Mouse (Mus musculus): ENCODE measurements at regions not wholly inside any gene's neighbourhood (a gene's known extent, or its start where the extent isn't known, plus 50 kb on each side); places are given as distances from the start of the nearest gene placed in this dataset.

DNA sequence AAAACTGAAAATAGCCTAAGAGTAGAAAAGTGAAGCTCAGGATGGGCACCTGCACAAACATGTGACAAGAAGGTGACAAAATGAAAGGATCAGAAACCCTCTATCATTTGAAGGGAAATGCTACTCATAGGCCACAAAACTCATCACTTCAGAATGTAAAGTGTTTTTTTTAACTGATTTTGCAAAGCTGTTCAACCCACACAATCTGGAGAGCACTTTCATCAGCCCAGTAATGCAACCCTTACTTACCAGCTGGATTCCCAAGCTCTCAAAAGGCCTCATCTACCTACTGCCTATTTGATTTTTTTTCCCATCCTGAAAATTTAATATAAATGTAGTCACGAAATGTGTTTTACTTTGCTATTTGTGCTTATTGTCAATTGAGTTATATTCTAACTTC lies 110.4 kb upstream of the Ppp1r12a start:
- no peaks in the 10 kb centered on the region for H3K27me3 ChIP-seq (ENCODE audit: control insufficient read depth, insufficient read depth, low read length)
- H3K27ac ChIP-seq (ENCODE audit: low read length), result no peak overlapping the region
- ATAC-seq (replicated peaks; ENCODE audit: extremely low read depth, insufficient read depth, low FRiP score), result no peak
- H3K4me2 ChIP-seq (ENCODE audit: low read depth, low read length), result no peak overlapping the region
- H3K4me1 ChIP-seq (ENCODE audit: control insufficient read depth, insufficient read depth, low read length), result no peaks in the 10 kb centered on the region
- 92% methylated on average over 1 of the region's 1 CpGs for WGBS
- H3K9me3 ChIP-seq (replicated peaks; ENCODE audit: control insufficient read depth, low read length), result no peaks in the 10 kb centered on the region
- no peak overlapping the region for H3K4me3 ChIP-seq (ENCODE audit: low read length)
- no peak overlapping the region for H3K9ac ChIP-seq (ENCODE audit: low read length)
- no peaks in the 10 kb centered on the region for H3K36me3 ChIP-seq (ENCODE audit: control insufficient read depth, insufficient read depth)

DNA sequence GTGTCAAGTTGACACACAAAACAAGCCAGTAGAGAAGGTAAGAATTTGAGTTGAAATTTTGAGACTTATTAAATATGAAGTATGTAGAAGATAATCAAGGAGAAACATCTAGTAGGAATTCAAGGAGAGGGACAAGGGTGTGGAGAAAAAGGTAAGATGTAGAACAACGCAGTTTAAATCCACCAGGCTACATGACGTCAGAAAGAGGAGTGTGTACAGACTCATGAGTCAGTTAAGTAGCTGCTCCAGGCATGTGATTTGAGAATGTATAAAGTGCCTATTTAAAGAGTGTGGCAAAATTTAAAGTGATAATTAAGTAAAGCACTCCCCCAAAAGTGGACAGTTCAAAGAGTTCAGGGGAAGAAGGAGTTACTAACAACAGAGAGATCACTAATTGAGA lies 113.6 kb upstream of the Ppp1r12a start:
- Histone ChIP-seq H3K9ac (ENCODE audit: low read length) (no peak overlapping the region), H3K4me2 (ENCODE audit: low read depth, low read length) (no peak overlapping the region), H3K36me3 (ENCODE audit: control insufficient read depth, insufficient read depth) (no peaks in the 10 kb centered on the region), H3K4me1 (ENCODE audit: control insufficient read depth, insufficient read depth, low read length) (peaks cover 3% of the 10 kb centered on the region; the same call in 1 of the 2 replicates), H3K27me3 (ENCODE audit: control insufficient read depth, insufficient read depth, low read length) (no peaks in the 10 kb centered on the region), H3K27ac (ENCODE audit: low read length) (no peak overlapping the region), H3K4me3 (ENCODE audit: low read length) (no peak overlapping the region), H3K9me3 (replicated peaks; ENCODE audit: control insufficient read depth, low read length) (no peaks in the 10 kb centered on the region)
- no peak for ATAC-seq (replicated peaks; ENCODE audit: extremely low read depth, insufficient read depth, low FRiP score)
- 72% methylated on average over 2 of the region's 2 CpGs for WGBS

GRCm38 (mm10) chr10:108043519-108043918 lies 118.5 kb upstream of the Ppp1r12a start:
- no peak for ATAC-seq (replicated peaks; ENCODE audit: extremely low read depth, insufficient read depth, low FRiP score)
- Histone ChIP-seq H3K27ac (ENCODE audit: low read length) (no peak overlapping the region), H3K4me3 (ENCODE audit: low read length) (no peak overlapping the region), H3K36me3 (ENCODE audit: control insufficient read depth, insufficient read depth) (no peaks in the 10 kb centered on the region), H3K9ac (ENCODE audit: low read length) (no peak overlapping the region), H3K4me1 (ENCODE audit: control insufficient read depth, insufficient read depth, low read length) (peaks cover 6% of the 10 kb centered on the region), H3K4me2 (ENCODE audit: low read depth, low read length) (no peak overlapping the region), H3K9me3 (replicated peaks; ENCODE audit: control insufficient read depth, low read length) (no peaks in the 10 kb centered on the region), H3K27me3 (ENCODE audit: control insufficient read depth, insufficient read depth, low read length) (no peaks in the 10 kb centered on the region)
- 44% methylated on average over 2 of the region's 2 CpGs for WGBS

DNA sequence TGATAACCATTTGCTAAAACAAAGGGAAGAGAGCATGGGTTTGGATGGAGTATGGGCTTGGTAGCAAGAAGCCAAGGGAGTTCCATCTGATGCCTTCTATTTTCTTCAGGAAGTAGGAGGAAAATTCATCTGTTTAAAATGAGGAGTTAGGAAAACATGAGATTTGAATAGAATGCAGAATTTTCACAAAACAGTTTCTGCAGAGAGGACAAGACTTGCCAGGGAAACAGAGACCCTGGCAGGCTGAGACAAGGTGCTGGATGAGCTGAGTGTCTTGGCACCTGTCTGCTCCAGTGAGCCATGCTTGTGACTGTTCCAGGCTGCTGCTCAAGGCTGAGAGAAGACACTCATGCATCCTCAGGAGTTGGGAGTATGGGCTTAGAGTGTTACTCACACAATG lies 122.0 kb upstream of the Ppp1r12a start:
- no peaks in the 10 kb centered on the region for H3K9me3 ChIP-seq (replicated peaks; ENCODE audit: control insufficient read depth, low read length)
- no peak overlapping the region for H3K4me3 ChIP-seq (ENCODE audit: low read length)
- ATAC-seq (replicated peaks; ENCODE audit: extremely low read depth, insufficient read depth, low FRiP score), result no peak
- H3K4me1 ChIP-seq (ENCODE audit: control insufficient read depth, insufficient read depth, low read length), result peaks cover 6% of the 10 kb centered on the region
- H3K36me3 ChIP-seq (ENCODE audit: control insufficient read depth, insufficient read depth), result no peaks in the 10 kb centered on the region
- H3K27me3 ChIP-seq (ENCODE audit: control insufficient read depth, insufficient read depth, low read length), result no peaks in the 10 kb centered on the region
- no peak overlapping the region for H3K4me2 ChIP-seq (ENCODE audit: low read depth, low read length)
- no peak overlapping the region for H3K27ac ChIP-seq (ENCODE audit: low read length)
- no peak overlapping the region for H3K9ac ChIP-seq (ENCODE audit: low read length)

- 43% methylated on average over 3 of the region's 3 CpGs for WGBS
- Histone ChIP-seq H3K4me2 (ENCODE audit: low read depth, low read length) (no peak overlapping the region), H3K9ac (ENCODE audit: low read length) (no peak overlapping the region), H3K4me3 (ENCODE audit: low read length) (no peak overlapping the region), H3K36me3 (ENCODE audit: control insufficient read depth, insufficient read depth) (no peaks in the 10 kb centered on the region), H3K4me1 (ENCODE audit: control insufficient read depth, insufficient read depth, low read length) (0 out of 2 replicates have a peak, but pooled peaks cover 3% of the 10 kb centered on the region), H3K27ac (ENCODE audit: low read length) (no peak overlapping the region), H3K27me3 (ENCODE audit: control insufficient read depth, insufficient read depth, low read length) (no peaks in the 10 kb centered on the region), H3K9me3 (replicated peaks; ENCODE audit: control insufficient read depth, low read length) (no peaks in the 10 kb centered on the region)
- no peak for ATAC-seq (replicated peaks; ENCODE audit: extremely low read depth, insufficient read depth, low FRiP score)
Observed at GRCm38 (mm10) chr10:108036486-108037109, 124.7 kb upstream of the Otogl start.

GRCm38 (mm10) chr10:108034068-108034467 lies 122.1 kb upstream of the Otogl start:
- Histone ChIP-seq H3K9ac (ENCODE audit: low read length) (no peak overlapping the region), H3K27ac (ENCODE audit: low read length) (no peak overlapping the region), H3K36me3 (ENCODE audit: control insufficient read depth, insufficient read depth) (no peaks in the 10 kb centered on the region), H3K9me3 (replicated peaks; ENCODE audit: control insufficient read depth, low read length) (no peaks in the 10 kb centered on the region), H3K4me3 (ENCODE audit: low read length) (no peak overlapping the region), H3K4me2 (ENCODE audit: low read depth, low read length) (no peak overlapping the region), H3K4me1 (ENCODE audit: control insufficient read depth, insufficient read depth, low read length) (0 out of 2 replicates have a peak, but pooled peaks cover 3% of the 10 kb centered on the region), H3K27me3 (ENCODE audit: control insufficient read depth, insufficient read depth, low read length) (no peaks in the 10 kb centered on the region)
- 84% methylated on average over 3 of the region's 3 CpGs for WGBS
- no peak for ATAC-seq (replicated peaks; ENCODE audit: extremely low read depth, insufficient read depth, low FRiP score)

GRCm38 (mm10) chr10:108033317-108033795 lies 121.4 kb upstream of the Otogl start:
- Histone ChIP-seq H3K4me2 (ENCODE audit: low read depth, low read length) (no peak overlapping the region), H3K9ac (ENCODE audit: low read length) (no peak overlapping the region), H3K27me3 (ENCODE audit: control insufficient read depth, insufficient read depth, low read length) (no peaks in the 10 kb centered on the region), H3K27ac (ENCODE audit: low read length) (no peak overlapping the region), H3K9me3 (replicated peaks; ENCODE audit: control insufficient read depth, low read length) (no peaks in the 10 kb centered on the region), H3K4me3 (ENCODE audit: low read length) (no peak overlapping the region), H3K36me3 (ENCODE audit: control insufficient read depth, insufficient read depth) (no peaks in the 10 kb centered on the region), H3K4me1 (ENCODE audit: control insufficient read depth, insufficient read depth, low read length) (0 out of 2 replicates have a peak, but pooled peaks cover 3% of the 10 kb centered on the region)
- no peak for ATAC-seq (replicated peaks; ENCODE audit: extremely low read depth, insufficient read depth, low FRiP score)
- 91% methylated on average over 1 of the region's 1 CpGs for WGBS

DNA sequence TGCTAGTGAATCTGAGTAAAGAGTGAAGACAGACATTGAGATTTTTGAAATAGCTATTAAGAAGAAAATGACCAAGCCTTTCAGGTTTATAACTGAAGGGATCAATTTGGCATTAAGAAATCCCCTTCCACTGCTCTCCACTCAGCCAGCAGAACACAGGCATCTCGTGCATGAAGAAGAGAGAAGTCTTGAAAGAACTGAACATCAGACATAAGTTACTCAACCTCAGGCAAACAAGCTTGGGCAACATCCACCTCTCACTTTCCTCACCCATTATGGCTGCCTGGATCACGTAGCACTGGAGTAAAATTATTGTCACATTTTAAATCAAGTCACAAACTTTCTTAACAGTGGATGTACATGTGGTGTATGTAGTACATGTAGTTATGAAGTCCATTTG lies 115.6 kb upstream of the Otogl start:
- no peak overlapping the region for H3K4me3 ChIP-seq (ENCODE audit: low read length)
- H3K27me3 ChIP-seq (ENCODE audit: control insufficient read depth, insufficient read depth, low read length), result no peaks in the 10 kb centered on the region
- peaks cover 3% of the 10 kb centered on the region; the same call in 1 of the 2 replicates for H3K9me3 ChIP-seq (replicated peaks; ENCODE audit: control insufficient read depth, low read length)
- H3K9ac ChIP-seq (ENCODE audit: low read length), result no peak overlapping the region
- WGBS, result 81% methylated on average over 2 of the region's 2 CpGs
- 0 out of 2 replicates have a peak, but pooled peaks cover 3% of the 10 kb centered on the region for H3K4me1 ChIP-seq (ENCODE audit: control insufficient read depth, insufficient read depth, low read length)
- no peaks in the 10 kb centered on the region for H3K36me3 ChIP-seq (ENCODE audit: control insufficient read depth, insufficient read depth)
- no peak overlapping the region for H3K27ac ChIP-seq (ENCODE audit: low read length)
- ATAC-seq (replicated peaks; ENCODE audit: extremely low read depth, insufficient read depth, low FRiP score), result no peak
- no peak overlapping the region for H3K4me2 ChIP-seq (ENCODE audit: low read depth, low read length)

GRCm38 (mm10) chr10:108024227-108024626 lies 112.3 kb upstream of the Otogl start:
- ATAC-seq (replicated peaks; ENCODE audit: extremely low read depth, insufficient read depth, low FRiP score), result peak; percentile 32; the same call in 1 of the 2 replicates
- Histone ChIP-seq H3K4me3 (ENCODE audit: low read length) (no peak overlapping the region), H3K27ac (ENCODE audit: low read length) (no peak overlapping the region; the same call in 1 of the 2 replicates), H3K9me3 (replicated peaks; ENCODE audit: control insufficient read depth, low read length) (peaks cover 3% of the 10 kb centered on the region; the same call in 1 of the 2 replicates), H3K9ac (ENCODE audit: low read length) (no peak overlapping the region), H3K4me1 (ENCODE audit: control insufficient read depth, insufficient read depth, low read length) (no peaks in the 10 kb centered on the region), H3K27me3 (ENCODE audit: control insufficient read depth, insufficient read depth, low read length) (no peaks in the 10 kb centered on the region), H3K4me2 (ENCODE audit: low read depth, low read length) (no peak overlapping the region), H3K36me3 (ENCODE audit: control insufficient read depth, insufficient read depth) (no peaks in the 10 kb centered on the region)
- WGBS, result 37% methylated on average over 6 of the region's 6 CpGs

Measured in heart, embryonic 16.5 days (tissue).